Mouse (Mus musculus) G1E (cell line): ENCODE measurements around the gene Chd9. TPM values are rescaled to one million over a fixed set of nuclear protein-coding genes. Genes with fewer than 3 reads are reported as not detected.

Source experiments
- ATAC-seq: 2 replicates; pipeline ENCODE4 v1.8.0; 2016; ENCODE audit warnings: mild to moderate bottlenecking; ENCODE audit not compliant: insufficient number of reproducible peaks, poor library complexity, low FRiP score, severe bottlenecking; ENCODE audit errors: extremely low read depth
- DNase-seq: peaks from one replicate; pipeline ENCODE4 v3.0.0; 2012; ENCODE audit warnings: low spot score
- H3K27me3 ChIP-seq: 2 replicates; pipeline ENCODE4 v1.6.1; 2012; ENCODE audit warnings: mild to moderate bottlenecking, low read length, inconsistent platforms; ENCODE audit not compliant: insufficient read depth
- H3K36me3 ChIP-seq: replicated peaks from 2 replicates; pipeline ENCODE3; 2012; ENCODE audit warnings: mild to moderate bottlenecking, inconsistent platforms
- H3K4me1 ChIP-seq: 2 replicates; pipeline ENCODE4 v1.6.1; 2012; ENCODE audit warnings: low read depth, low read length, inconsistent platforms, mixed read lengths; ENCODE audit not compliant: insufficient read depth
- H3K4me3 ChIP-seq: 2 replicates; pipeline ENCODE4 v1.5.1; 2012; ENCODE audit warnings: low read depth, mild to moderate bottlenecking, inconsistent platforms, low read length, moderate library complexity, mixed read lengths
- H3K9me3 ChIP-seq: replicated peaks from 2 replicates; pipeline ENCODE4 v1.6.1; 2012; ENCODE audit warnings: inconsistent platforms
- CTCF ChIP-seq: IDR thresholded peaks from 2 replicates; pipeline ENCODE4 v1.5.1; 2012; ENCODE audit warnings: low read depth, low read length, inconsistent platforms, mixed read lengths
- GATA1 ChIP-seq: IDR thresholded peaks from 2 replicates; pipeline ENCODE4 v1.6.1; 2012; ENCODE audit warnings: borderline replicate concordance, low read length, inconsistent platforms, mixed read lengths
- GATA2 ChIP-seq: IDR thresholded peaks from 2 replicates; pipeline ENCODE4 v1.6.1; 2012; ENCODE audit warnings: low read depth, low read length, inconsistent platforms, borderline replicate concordance
- POLR2AphosphoS5 ChIP-seq: IDR thresholded peaks from 2 replicates; pipeline ENCODE4 v1.6.1; 2012; ENCODE audit warnings: low read depth, low read length, inconsistent platforms; ENCODE audit not compliant: insufficient replicate concordance
- TAL1 ChIP-seq: conservative IDR thresholded peaks from 2 replicates; pipeline ENCODE4 v1.6.1; 2012; ENCODE audit warnings: low read depth, low read length, inconsistent platforms, mixed read lengths
- polyA plus RNA-seq: library from polyadenylated mRNA; stranded (reverse); fragments of >175 nt; gene quantifications from 2 replicates; pipeline ENCODE4 v1.2.3, GENCODE M21; 2012
- total RNA-seq, 2 experiments: library from RNA; stranded (forward) in 1 of 2; stranded (reverse) in 1 of 2; fragments of 200-1000 nt in 1 of 2; fragments of >200 nt in 1 of 2; fragmentation: Nextera tagmentation in 1 of 2; gene quantifications; 2 replicates each; pipeline ENCODE4 v1.2.3; 2014 to 2017

Gene Chd9
- total and polyA plus RNA-seq, 3 experiments, result 2.0 to 85.3 (median 26.9) TPM

DNA sequence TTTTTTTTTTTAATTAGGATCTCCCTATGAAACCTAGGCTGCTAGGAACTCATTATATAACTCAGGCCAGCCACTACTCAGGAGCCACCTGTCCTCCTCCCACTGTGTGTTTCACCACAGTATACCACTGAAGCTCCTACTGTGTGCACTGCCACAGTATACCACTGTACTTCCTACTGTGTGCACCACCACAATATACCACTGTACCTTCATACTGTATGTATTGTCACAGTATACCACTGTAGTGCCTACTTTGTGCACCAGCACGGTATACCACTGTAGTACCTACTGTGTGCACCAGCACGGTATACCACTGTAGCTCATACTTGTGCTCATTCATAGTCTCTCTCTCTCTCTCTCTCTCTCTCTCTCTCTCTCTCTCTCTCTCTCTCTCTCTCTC lies 29.9 kb downstream of the Chd9 start:
- no peak overlapping the region for H3K4me3 ChIP-seq
- H3K4me1 ChIP-seq, result peaks cover 4% of the 10 kb centered on the region; the same call in 1 of the 2 replicates
- H3K36me3 ChIP-seq, result no peaks in the 10 kb centered on the region
- ATAC-seq, result no peak
- no peaks in the 10 kb centered on the region for H3K9me3 ChIP-seq
- no peaks in the 10 kb centered on the region for H3K27me3 ChIP-seq
- no peak for TF ChIP-seq GATA1
- no peak for DNase-seq

DNA sequence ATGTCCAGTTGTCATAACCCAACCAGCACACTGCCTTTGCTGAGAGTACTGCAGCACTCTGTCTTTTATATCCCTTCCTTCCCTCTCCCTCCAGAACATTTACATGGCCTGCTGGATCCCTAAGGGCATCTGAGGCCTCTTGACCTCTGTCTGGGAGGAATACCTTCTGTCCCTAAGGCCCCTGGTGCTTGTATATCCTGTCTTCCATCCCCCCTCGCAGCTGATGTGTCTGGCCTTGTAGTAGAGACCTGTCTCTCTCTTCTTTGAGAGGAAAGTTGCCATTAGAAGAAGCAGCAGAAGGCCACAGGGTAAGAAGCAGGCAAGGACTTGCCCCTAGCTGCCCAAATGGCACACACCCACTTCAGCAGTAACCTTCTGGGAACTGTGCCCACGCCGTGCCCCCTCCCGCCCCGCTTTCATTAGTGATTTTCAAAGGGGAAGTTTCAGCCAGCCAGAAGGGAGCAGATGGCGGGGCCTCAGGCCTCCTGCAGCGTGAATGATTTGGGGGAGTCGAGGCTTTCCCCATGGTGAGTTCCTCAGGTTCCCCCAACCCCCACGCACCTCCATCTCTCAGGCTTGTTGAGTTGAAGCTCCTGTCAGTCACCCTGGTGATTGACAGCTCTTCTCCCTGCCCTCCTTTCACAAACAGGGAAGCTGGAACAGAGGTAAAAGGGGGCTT lies 33.3 kb downstream of the Chd9 start:
- ATAC-seq (no peak), DNase-seq (no peak)
- H3K36me3 ChIP-seq, result no peaks in the 10 kb centered on the region
- TF ChIP-seq GATA2 (no peak), POLR2AphosphoS5 (no peak), TAL1 (no peak), GATA1 (no peak), CTCF (no peak)
- H3K27me3 ChIP-seq, result no peaks in the 10 kb centered on the region
- H3K9me3 ChIP-seq, result no peaks in the 10 kb centered on the region
- H3K4me3 ChIP-seq, result no peak overlapping the region
- H3K4me1 ChIP-seq, result no peaks in the 10 kb centered on the region

- ATAC-seq, result no peak
- Histone ChIP-seq H3K9me3 (no peaks in the 10 kb centered on the region), H3K36me3 (no peaks in the 10 kb centered on the region), H3K4me3 (no peak overlapping the region), H3K27me3 (no peaks in the 10 kb centered on the region), H3K4me1 (no peaks in the 10 kb centered on the region)
- DNase-seq, result no peak
- no peak for TF ChIP-seq GATA2
- no peak for TF ChIP-seq POLR2AphosphoS5
- TF ChIP-seq GATA1, result no peak
- no peak for TF ChIP-seq CTCF
- TF ChIP-seq TAL1, result no peak
These were observed 33.9 kb downstream of the Chd9 start for GRCm38 (mm10) chr8:90862038-90862437.

DNA sequence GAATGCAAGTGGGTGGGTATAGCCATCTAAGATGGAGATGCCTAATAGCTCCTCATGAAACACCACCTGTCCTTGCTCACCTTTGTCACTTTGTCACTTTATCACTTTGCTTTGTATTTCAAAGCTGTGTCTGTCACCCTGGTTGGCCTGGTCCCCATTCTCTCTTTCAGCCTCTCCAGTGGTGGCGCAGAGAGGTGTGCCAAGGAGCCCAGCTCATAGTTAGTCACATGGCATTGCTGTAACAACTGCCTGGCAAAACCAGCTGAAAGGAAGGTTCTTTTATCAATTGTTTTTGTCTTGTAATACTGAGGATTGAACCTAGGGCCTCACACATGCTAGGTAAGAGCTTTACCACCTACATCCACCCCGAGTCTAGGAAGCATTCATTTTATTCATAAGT lies 38.9 kb downstream of the Chd9 start:
- Histone ChIP-seq H3K9me3 (no peaks in the 10 kb centered on the region), H3K4me1 (no peaks in the 10 kb centered on the region), H3K36me3 (no peaks in the 10 kb centered on the region), H3K4me3 (no peak overlapping the region), H3K27me3 (peaks cover 6% of the 10 kb centered on the region; the same call in 1 of the 2 replicates)
- TF ChIP-seq CTCF (no peak), GATA1 (no peak), TAL1 (no peak), POLR2AphosphoS5 (no peak), GATA2 (no peak)
- no peak for ATAC-seq
- no peak for DNase-seq

- ATAC-seq, result no peak
- Histone ChIP-seq H3K4me1 (no peaks in the 10 kb centered on the region), H3K9me3 (no peaks in the 10 kb centered on the region), H3K36me3 (no peaks in the 10 kb centered on the region), H3K27me3 (peaks cover 6% of the 10 kb centered on the region; the same call in 1 of the 2 replicates), H3K4me3 (no peak overlapping the region)
- TF ChIP-seq CTCF (no peak), GATA2 (no peak), GATA1 (no peak), TAL1 (no peak), POLR2AphosphoS5 (no peak)
- no peak for DNase-seq
These were observed 39.8 kb downstream of the Chd9 start for GRCm38 (mm10) chr8:90867911-90868310.

- Histone ChIP-seq H3K4me1 (no peaks in the 10 kb centered on the region), H3K4me3 (no peak overlapping the region), H3K36me3 (no peaks in the 10 kb centered on the region), H3K27me3 (peaks cover 6% of the 10 kb centered on the region; the same call in 1 of the 2 replicates), H3K9me3 (no peaks in the 10 kb centered on the region)
- ATAC-seq (no peak), DNase-seq (no peak)
- TF ChIP-seq POLR2AphosphoS5, result no peak
- no peak for TF ChIP-seq GATA2
- no peak for TF ChIP-seq GATA1
- no peak for TF ChIP-seq CTCF
- TF ChIP-seq TAL1, result no peak
These were observed 40.2 kb downstream of the Chd9 start for GRCm38 (mm10) chr8:90868334-90868733.
